Mouse (Mus musculus) CH12.LX (cell line): ENCODE results near the gene Jmjd1c.

Experiments used
- CHD1 ChIP-seq: IDR thresholded peaks from 2 replicates; pipeline ENCODE4 v1.6.1; 2012; ENCODE audit warnings: low read depth, low read length, improper control_type of control experiment, inconsistent platforms
- CTCF ChIP-seq, 2 experiments: IDR thresholded peaks in 1 of 2; conservative IDR thresholded peaks in 1 of 2; 2 replicates each; pipeline ENCODE4 v1.5.1; 2011 to 2012; ENCODE audit warnings: low read depth in 2 of 2, low read length in 2 of 2, improper control_type of control experiment in 1 of 2, inconsistent platforms in 1 of 2, mild to moderate bottlenecking in 1 of 2, moderate library complexity in 1 of 2
- MAFK ChIP-seq: IDR thresholded peaks from 2 replicates; pipeline ENCODE4 v1.6.1; 2011; ENCODE audit warnings: low read length, improper control_type of control experiment; ENCODE audit not compliant: insufficient replicate concordance
- PAX5 ChIP-seq: IDR thresholded peaks from 2 replicates; pipeline ENCODE4 v1.6.1; 2012; ENCODE audit warnings: low read length, inconsistent platforms, mixed read lengths
- ZNF384 ChIP-seq: IDR thresholded peaks from 2 replicates; pipeline ENCODE4 v1.6.1; 2012; ENCODE audit warnings: low read depth, low read length, improper control_type of control experiment, inconsistent platforms

DNA sequence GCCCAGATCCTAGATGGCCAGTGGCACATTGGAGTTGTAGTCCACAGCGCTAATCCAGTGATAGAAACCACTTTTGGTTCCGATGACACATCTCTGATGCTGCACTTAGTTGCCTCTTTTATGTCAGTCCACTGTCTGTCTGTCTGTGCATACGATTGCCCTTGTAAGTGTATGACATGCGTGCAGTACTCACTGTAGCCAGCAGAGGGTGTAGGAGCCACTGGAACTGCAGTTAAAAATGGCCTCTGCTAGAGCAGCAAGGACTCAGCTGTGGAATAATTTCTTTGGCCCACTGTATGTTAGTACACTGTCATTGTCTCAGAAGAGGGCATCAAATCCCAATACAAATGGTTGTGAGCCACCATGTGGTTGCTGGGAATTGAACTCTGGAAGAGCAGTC lies 151.2 kb downstream of the Jmjd1c start:
- TF ChIP-seq CTCF (conservative IDR thresholded peaks at IDR 0.05 in 1 of 2, IDR thresholded peaks at IDR 0.05 in 1 of 2; ENCODE audit: low read depth in 2 of 2, low read length in 2 of 2) (peak; percentile 67 to 82), PAX5 (no peak), ZNF384 (no peak), MAFK (no peak), CHD1 (no peak)
